Mouse (Mus musculus) right cerebral cortex, postnatal 25 days (tissue): Measurements from ENCODE around the gene Ccr10.
A peak's percentile ranks its signal among the peaks of the same experiment; 100 is the strongest.

Experiments used
- DNase-seq: peaks from one replicate; pipeline ENCODE4 v3.0.0; 2022

The Ccr10 gene

GRCm38 (mm10) chr11:101187541-101187940 lies 12.3 kb upstream of the Ccr10 start:
- DNase-seq, result no peak

GRCm38 (mm10) chr11:101186526-101187247 lies 11.4 kb upstream of the Ccr10 start:
- no peak for DNase-seq

GRCm38 (mm10) chr11:101185441-101185840 lies 10.2 kb upstream of the Ccr10 start:
- no peak for DNase-seq

GRCm38 (mm10) chr11:101184984-101185383 lies 9.7 kb upstream of the Ccr10 start:
- DNase-seq, result no peak

- no peak for DNase-seq
Observed at GRCm38 (mm10) chr11:101182771-101183517, 7.7 kb upstream of the Ccr10 start.

GRCm38 (mm10) chr11:101181961-101182360 lies 6.7 kb upstream of the Ccr10 start:
- no peak for DNase-seq

GRCm38 (mm10) chr11:101180846-101181740 lies 5.8 kb upstream of the Ccr10 start:
- DNase-seq, result no peak

GRCm38 (mm10) chr11:101180261-101180660 lies 5.0 kb upstream of the Ccr10 start:
- DNase-seq, result no peak

- DNase-seq, result no peak
Observed at GRCm38 (mm10) chr11:101179306-101179705, 4.1 kb upstream of the Ccr10 start.

GRCm38 (mm10) chr11:101178061-101179058 lies 3.1 kb upstream of the Ccr10 start:
- DNase-seq, result no peak

GRCm38 (mm10) chr11:101176933-101177773 lies 1.9 kb upstream of the Ccr10 start:
- peak; percentile 74 for DNase-seq

- peak; percentile 65 for DNase-seq
Observed at GRCm38 (mm10) chr11:101176117-101176691, 961 bp upstream of the Ccr10 start.

- peak; percentile 46 for DNase-seq
Observed at GRCm38 (mm10) chr11:101175636-101176116, 433 bp upstream of the Ccr10 start.

- no peak for DNase-seq
Observed at GRCm38 (mm10) chr11:101174389-101174745, 876 bp downstream of the Ccr10 start.

- DNase-seq, result peak; percentile 67
Observed at GRCm38 (mm10) chr11:101173631-101174388, 1.4 kb downstream of the Ccr10 start.

GRCm38 (mm10) chr11:101173112-101173511 lies 2.1 kb downstream of the Ccr10 start:
- no peak for DNase-seq

GRCm38 (mm10) chr11:101172434-101172815 lies 2.8 kb downstream of the Ccr10 start:
- no peak for DNase-seq

GRCm38 (mm10) chr11:101171721-101172433 lies 3.4 kb downstream of the Ccr10 start:
- DNase-seq, result peak; percentile 76
